Mouse (Mus musculus) kidney, adult 2 months (tissue): ENCODE data around the gene Inha. TPM values are rescaled to one million over a fixed set of nuclear protein-coding genes. Genes with fewer than 3 reads are reported as not detected.

ENCODE experiments used
- DNase-seq: peaks from one replicate; pipeline ENCODE4 v3.0.0; 2021
- H3K27ac ChIP-seq: fragments of 200-500 bp; 2 replicates; pipeline ENCODE4 v1.5.1; 2012; ENCODE audit warnings: low read depth, low read length, control low read depth, inconsistent platforms; ENCODE audit not compliant: insufficient read depth
- H3K27me3 ChIP-seq: fragments of 200-500 bp; replicated peaks from 2 replicates; pipeline ENCODE4 v1.6.1; 2012; ENCODE audit warnings: mild to moderate bottlenecking, moderate library complexity, low read length, inconsistent platforms; ENCODE audit not compliant: control insufficient read depth, insufficient read depth
- H3K36me3 ChIP-seq: fragments of 200-500 bp; 2 replicates; pipeline ENCODE4 v1.6.1; 2012; ENCODE audit warnings: mild to moderate bottlenecking, moderate library complexity, low read length, inconsistent platforms; ENCODE audit not compliant: control insufficient read depth, insufficient read depth
- H3K4me1 ChIP-seq: fragments of 200-500 bp; 2 replicates; pipeline ENCODE4 v1.6.1; 2011; ENCODE audit warnings: low read length; ENCODE audit not compliant: control insufficient read depth, insufficient read depth
- H3K4me3 ChIP-seq: fragments of 200-500 bp; 2 replicates; pipeline ENCODE4 v1.5.1; 2011; ENCODE audit warnings: mild to moderate bottlenecking, low read depth, low read length, control low read depth; ENCODE audit not compliant: insufficient read depth
- CTCF ChIP-seq: fragments of 200-500 bp; conservative IDR thresholded peaks from 2 replicates; pipeline ENCODE4 v1.5.1; 2011; ENCODE audit warnings: low read depth, mild to moderate bottlenecking, control low read depth, low read length, moderate library complexity, mixed read lengths; ENCODE audit not compliant: insufficient read depth, insufficient read length
- POLR2A ChIP-seq: fragments of 200-500 bp; IDR thresholded peaks from one replicate; pipeline ENCODE4 v1.6.1; 2011; ENCODE audit warnings: low read depth, low read length, control low read depth
- WGBS: fragments of 180-500 bp; shearing (Covaris S2); methylation state at CpG from one replicate; pipeline ENCODE4 v1.1.7; 2018; 5-methylcytosine and 5-hydroxymethylcytosine counted together
- polyA plus RNA-seq: library from polyadenylated mRNA; depleted of rRNA; stranded (reverse); fragments of >200 nt; gene quantifications from 2 replicates; pipeline ENCODE4 v1.2.3, GENCODE M21; 2012

Gene Inha
- polyA plus RNA-seq, 1 experiment = 3.9 TPM

- peak within 1 kb of the TSS; percentile 6; the same call in 1 of the 2 replicates for H3K27ac ChIP-seq
Measured at GRCm38 (mm10) chr1:75545965-75546956, 39.4 kb downstream of the Inha start, which contains the start of gene Slc4a3. TSS of gene Slc4a3 (plus strand) at chr1:75546266.

DNA sequence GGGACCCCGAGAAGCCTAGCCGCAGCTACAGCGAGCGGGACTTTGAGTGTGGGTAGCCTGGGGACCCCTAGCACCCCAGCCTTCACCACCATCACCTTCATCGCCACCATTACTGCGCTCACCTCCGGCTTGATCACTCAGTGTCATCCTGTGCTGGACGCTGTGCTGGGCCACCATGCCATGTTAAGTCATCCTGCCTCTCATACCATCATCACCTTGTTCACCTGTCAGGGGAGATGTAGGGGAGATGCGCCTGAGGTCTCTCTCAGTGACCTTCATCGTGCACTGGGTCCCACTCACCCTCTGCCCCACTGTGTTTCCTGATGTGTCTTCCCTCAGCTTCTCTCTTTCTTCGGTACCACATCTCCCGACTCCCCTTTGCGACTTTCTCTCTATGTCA, 40.5 kb downstream of the Inha start:
- no peak for DNase-seq
- H3K36me3 ChIP-seq = no peaks in the 10 kb centered on the region
- H3K4me1 ChIP-seq = no peaks in the 10 kb centered on the region
- 97% methylated on average over 13 of the region's 13 CpGs for WGBS
- no peaks in the 10 kb centered on the region for H3K27me3 ChIP-seq
- TF ChIP-seq POLR2A (no peak), CTCF (no peak)
- peak overlapping the region; percentile 74; the same call in 1 of the 2 replicates for H3K4me3 ChIP-seq
- H3K27ac ChIP-seq = no peak overlapping the region

More at GRCm38 (mm10) chr1:75545965-75546956, 39.4 kb downstream of the Inha start, which contains the start of gene Slc4a3:
- Histone ChIP-seq H3K4me1 (peaks cover 2% of the 10 kb centered on the region; the same call in 1 of the 2 replicates), H3K36me3 (no peaks in the 10 kb centered on the region), H3K4me3 (peak within 1 kb of the TSS; percentile 74), H3K27me3 (no peaks in the 10 kb centered on the region)
- peak; percentile 70 for DNase-seq
- 2% methylated on average over 58 of the region's 64 CpGs for WGBS
- TF ChIP-seq CTCF (no peak), POLR2A (no peak)

DNA sequence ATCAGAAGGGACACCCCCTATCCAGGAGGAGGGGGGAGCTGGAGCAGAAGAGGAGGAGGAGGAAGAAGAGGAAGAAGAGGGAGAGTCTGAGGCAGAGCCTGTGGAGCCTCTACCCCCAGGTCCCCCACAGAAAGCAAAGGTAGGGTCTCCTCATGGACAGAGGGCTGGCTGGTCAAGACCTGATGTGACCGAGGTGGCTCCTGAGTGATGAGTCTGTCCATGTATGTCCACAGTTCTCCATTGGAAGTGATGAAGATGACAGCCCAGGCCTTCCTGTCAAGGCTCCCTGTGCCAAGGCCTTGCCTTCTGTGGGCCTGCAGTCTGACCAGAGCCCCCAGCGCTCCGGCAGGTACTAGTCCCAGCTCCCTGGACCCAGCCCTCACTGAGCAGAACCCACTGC, 41.2 kb downstream of the Inha start:
- Histone ChIP-seq H3K4me1 (no peaks in the 10 kb centered on the region), H3K4me3 (no peak overlapping the region), H3K27ac (no peak overlapping the region), H3K27me3 (no peaks in the 10 kb centered on the region), H3K36me3 (no peaks in the 10 kb centered on the region)
- WGBS = 92% methylated on average over 3 of the region's 3 CpGs
- TF ChIP-seq POLR2A (no peak), CTCF (no peak)
- DNase-seq = no peak

DNA sequence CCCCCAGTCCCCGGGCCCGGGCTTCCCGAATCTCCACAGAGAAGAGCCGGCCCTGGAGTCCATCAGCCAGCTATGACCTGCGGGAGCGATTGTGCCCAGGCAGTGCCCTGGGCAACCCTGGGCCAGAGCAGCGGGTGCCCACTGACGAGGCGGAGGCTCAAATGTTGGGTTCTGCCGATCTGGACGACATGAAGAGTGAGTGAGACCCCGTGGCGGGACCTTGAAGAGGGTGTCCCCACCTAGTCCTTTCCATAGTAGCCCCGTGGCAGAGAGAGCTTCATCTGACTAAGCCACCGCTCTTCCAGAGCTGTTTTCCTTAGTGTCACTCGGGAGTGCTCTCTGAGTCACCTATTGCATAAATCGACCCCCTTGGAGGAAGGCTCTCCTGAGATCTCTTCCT, 42.0 kb downstream of the Inha start:
- no peaks in the 10 kb centered on the region for H3K27me3 ChIP-seq
- no peaks in the 10 kb centered on the region for H3K36me3 ChIP-seq
- DNase-seq = no peak
- no peak for TF ChIP-seq CTCF
- TF ChIP-seq POLR2A = no peak
- H3K4me3 ChIP-seq = no peak overlapping the region
- no peaks in the 10 kb centered on the region for H3K4me1 ChIP-seq
- no peak overlapping the region for H3K27ac ChIP-seq
- 88% methylated on average over 17 of the region's 17 CpGs for WGBS

GRCm38 (mm10) chr1:75549289-75550279, 42.7 kb downstream of the Inha start:
- WGBS = 80% methylated on average over 17 of the region's 17 CpGs
- Histone ChIP-seq H3K4me3 (no peak overlapping the region), H3K4me1 (no peaks in the 10 kb centered on the region), H3K27ac (no peak overlapping the region), H3K27me3 (no peaks in the 10 kb centered on the region), H3K36me3 (no peaks in the 10 kb centered on the region)
- no peak for TF ChIP-seq POLR2A
- no peak for TF ChIP-seq CTCF
- no peak for DNase-seq

DNA sequence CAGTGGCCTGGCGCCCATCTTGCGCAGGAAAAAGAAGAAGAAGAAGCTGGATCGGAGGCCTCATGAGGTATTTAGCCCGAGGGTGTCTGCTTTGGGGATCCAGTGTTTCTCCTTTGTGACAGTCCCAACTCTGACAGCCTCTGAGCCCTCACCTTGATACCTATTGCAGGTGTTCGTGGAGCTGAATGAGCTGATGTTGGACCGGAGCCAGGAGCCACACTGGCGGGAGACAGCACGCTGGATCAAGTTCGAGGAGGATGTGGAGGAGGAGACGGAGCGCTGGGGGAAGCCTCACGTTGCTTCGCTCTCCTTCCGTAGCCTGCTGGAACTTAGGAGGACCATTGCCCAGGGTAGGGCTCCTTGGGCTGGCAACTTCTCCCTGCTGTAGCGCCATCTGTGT, 43.7 kb downstream of the Inha start:
- DNase-seq = no peak
- Histone ChIP-seq H3K27me3 (no peaks in the 10 kb centered on the region), H3K4me1 (no peaks in the 10 kb centered on the region), H3K27ac (no peak overlapping the region), H3K4me3 (no peak overlapping the region), H3K36me3 (no peaks in the 10 kb centered on the region)
- WGBS = 62% methylated on average over 15 of the region's 15 CpGs
- no peak for TF ChIP-seq CTCF
- TF ChIP-seq POLR2A = no peak
